Mouse (Mus musculus) lung, embryonic 16.5 days (tissue): Measurements from ENCODE around the gene Hmcn1. TPM values are rescaled to one million over a fixed set of nuclear protein-coding genes. Genes with fewer than 3 reads are reported as not detected.
A peak's percentile ranks its signal among the peaks of the same experiment; 100 is the strongest.

Experiments used
- ATAC-seq: fragments of 200-750 bp; cut with Nextera tagmentation; 2 replicates; pipeline ENCODE4 v1.8.0; 2017; ENCODE audit warnings: low read depth, mild to moderate bottlenecking, moderate library complexity
- H3K27ac ChIP-seq: fragments of 300-500 bp; sonication (generic); 2 replicates; pipeline ENCODE4 v1.5.1; 2014; ENCODE audit warnings: mild to moderate bottlenecking, control low read depth, low read length
- H3K27me3 ChIP-seq: fragments of 300-500 bp; sonication (generic); 2 replicates; pipeline ENCODE4 v1.6.1; 2014; ENCODE audit warnings: low read depth, low read length, mixed read lengths; ENCODE audit not compliant: control insufficient read depth, insufficient read depth
- H3K36me3 ChIP-seq: fragments of 300-500 bp; sonication (generic); 2 replicates; pipeline ENCODE4 v1.6.1; 2014; ENCODE audit warnings: low read length; ENCODE audit not compliant: control insufficient read depth, insufficient read depth
- H3K4me1 ChIP-seq: fragments of 300-500 bp; sonication (generic); replicated peaks from 2 replicates; pipeline ENCODE4 v1.6.1; 2014; ENCODE audit warnings: low read length, mixed read lengths; ENCODE audit not compliant: control insufficient read depth, insufficient read depth
- H3K4me2 ChIP-seq: fragments of 300-500 bp; sonication (generic); 2 replicates; pipeline ENCODE4 v1.6.1; 2014; ENCODE audit warnings: low read depth, low read length, control low read depth
- H3K4me3 ChIP-seq: fragments of 300-500 bp; sonication (generic); 2 replicates; pipeline ENCODE4 v1.5.1; 2014; ENCODE audit warnings: mild to moderate bottlenecking, low read length, control low read depth
- H3K9ac ChIP-seq: fragments of 300-500 bp; sonication (generic); 2 replicates; pipeline ENCODE4 v1.6.1; 2014; ENCODE audit warnings: low read length, control low read depth
- H3K9me3 ChIP-seq: fragments of 300-500 bp; sonication (generic); 2 replicates; pipeline ENCODE4 v1.6.1; 2016; ENCODE audit warnings: low read length; ENCODE audit not compliant: control insufficient read depth
- WGBS: fragments of 180-500 bp; shearing (Covaris S2); extraction: QIAGEN DNeasy Blood & Tissue Kit; methylation state at CpG from one replicate; pipeline ENCODE4 v1.1.7; 2014; 5-methylcytosine and 5-hydroxymethylcytosine counted together
- polyA plus RNA-seq: library from polyadenylated mRNA; unstranded; fragments of >200 nt; fragmentation: Nextera tagmentation; extraction: Ambion mirVana; gene quantifications from 2 replicates; pipeline ENCODE4 v1.2.1, GENCODE M21; 2015

Gene Hmcn1
- polyA plus RNA-seq, 1 experiment from 2014 or later: 12.0 TPM

DNA sequence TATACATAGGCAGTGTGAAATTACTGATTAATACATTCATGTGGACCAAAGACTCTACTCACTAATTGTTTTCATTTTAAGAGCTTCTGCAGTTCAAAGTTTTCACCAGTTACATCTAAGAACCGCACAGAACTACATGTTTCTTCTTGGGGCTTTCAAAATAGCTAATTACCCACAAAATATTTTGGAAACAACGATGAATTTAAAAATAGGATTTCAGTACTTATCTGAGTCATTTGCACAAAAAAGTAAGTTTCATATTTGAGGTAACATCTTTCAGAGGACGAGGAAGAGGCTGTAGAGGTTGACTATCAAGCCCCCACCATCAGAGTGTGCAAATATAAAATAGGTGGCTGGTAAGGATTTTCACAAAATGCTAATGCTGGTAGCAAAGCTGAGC lies 295.5 kb downstream of the Hmcn1 start:
- no peak for ATAC-seq
- H3K9me3 ChIP-seq: no peaks in the 10 kb centered on the region
- no peak overlapping the region for H3K27ac ChIP-seq
- H3K4me1 ChIP-seq: no peaks in the 10 kb centered on the region
- no peak overlapping the region for H3K4me3 ChIP-seq
- no peak overlapping the region for H3K9ac ChIP-seq
- H3K27me3 ChIP-seq: no peaks in the 10 kb centered on the region
- H3K36me3 ChIP-seq: no peaks in the 10 kb centered on the region
- H3K4me2 ChIP-seq: no peak overlapping the region
- 85% methylated on average over 3 of the region's 3 CpGs for WGBS

DNA sequence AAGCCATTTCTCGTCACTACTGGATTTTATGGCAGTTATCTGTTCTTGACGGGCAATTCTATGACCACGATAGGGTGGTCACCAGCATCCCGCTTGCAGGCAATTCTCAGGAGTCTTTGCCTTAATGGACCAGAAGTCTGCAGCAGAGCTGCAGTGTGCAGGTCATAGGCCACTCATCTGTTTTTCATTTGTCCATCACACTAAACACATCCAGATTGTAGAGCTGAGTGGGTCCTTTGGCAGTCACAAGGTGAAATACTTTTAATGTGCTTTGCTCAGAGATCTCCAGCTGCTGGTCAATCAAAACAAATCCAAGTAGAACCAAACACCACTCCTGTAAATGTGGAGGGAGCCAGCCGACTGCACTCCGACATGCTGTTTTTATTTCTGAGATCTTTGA lies 311.2 kb downstream of the Hmcn1 start:
- Histone ChIP-seq H3K27me3 (no peaks in the 10 kb centered on the region), H3K4me2 (no peak overlapping the region), H3K36me3 (no peaks in the 10 kb centered on the region), H3K27ac (no peak overlapping the region), H3K4me3 (no peak overlapping the region), H3K9me3 (no peaks in the 10 kb centered on the region), H3K9ac (no peak overlapping the region), H3K4me1 (no peaks in the 10 kb centered on the region)
- WGBS: 63% methylated on average over 6 of the region's 6 CpGs
- ATAC-seq: no peak

DNA sequence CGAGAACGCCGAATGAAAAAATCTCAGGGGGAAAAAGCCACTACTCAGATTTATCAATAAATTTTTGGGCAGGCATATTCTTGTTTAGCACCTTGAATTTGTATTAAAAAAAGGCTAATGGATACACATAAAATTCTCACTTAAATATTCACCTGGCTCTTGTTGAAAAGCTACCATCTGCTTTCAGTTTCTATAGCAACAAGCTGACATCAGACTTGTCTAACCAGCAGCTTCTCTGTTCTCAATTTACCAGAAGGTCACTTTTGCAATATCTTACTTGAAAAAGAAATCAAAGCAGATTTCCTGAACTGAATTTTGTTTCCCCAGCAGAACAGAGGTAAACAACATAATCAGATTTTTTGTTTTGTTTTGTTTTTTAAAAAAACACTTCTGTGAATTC lies 311.8 kb downstream of the Hmcn1 start:
- Histone ChIP-seq H3K36me3 (no peaks in the 10 kb centered on the region), H3K4me2 (0 out of 2 replicates have a peak overlapping the region, but pooled peaks have one; percentile 0), H3K4me3 (no peak overlapping the region), H3K9me3 (no peaks in the 10 kb centered on the region), H3K9ac (no peak overlapping the region), H3K27me3 (no peaks in the 10 kb centered on the region), H3K27ac (no peak overlapping the region), H3K4me1 (no peaks in the 10 kb centered on the region)
- 73% methylated on average over 3 of the region's 3 CpGs for WGBS
- no peak for ATAC-seq

DNA sequence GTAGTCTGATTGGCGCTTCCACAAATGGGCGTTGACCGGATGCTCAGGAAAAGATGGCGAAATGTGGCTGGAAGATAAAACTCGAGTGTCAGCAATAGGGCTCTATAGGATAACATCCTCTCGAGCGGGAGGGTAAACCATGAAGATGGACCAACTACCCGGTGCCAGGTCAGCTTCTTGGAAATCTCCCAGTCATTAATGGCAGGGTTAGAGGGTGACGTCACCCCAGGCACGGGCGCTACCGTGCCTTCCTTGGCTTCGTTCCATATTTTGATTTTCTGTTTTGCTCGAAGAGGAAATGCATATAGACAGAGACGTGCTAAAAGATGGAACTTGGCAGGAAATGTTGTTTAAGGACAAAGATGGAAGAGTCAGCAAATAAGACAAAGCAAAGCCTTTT lies 312.2 kb downstream of the Hmcn1 start:
- no peaks in the 10 kb centered on the region for H3K36me3 ChIP-seq
- H3K4me1 ChIP-seq: no peaks in the 10 kb centered on the region
- no peak for ATAC-seq
- no peaks in the 10 kb centered on the region for H3K9me3 ChIP-seq
- no peak overlapping the region for H3K27ac ChIP-seq
- no peak overlapping the region for H3K9ac ChIP-seq
- 63% methylated on average over 15 of the region's 15 CpGs for WGBS
- H3K4me2 ChIP-seq: 0 out of 2 replicates have a peak overlapping the region, but pooled peaks have one; percentile 0
- no peaks in the 10 kb centered on the region for H3K27me3 ChIP-seq
- no peak overlapping the region for H3K4me3 ChIP-seq

DNA sequence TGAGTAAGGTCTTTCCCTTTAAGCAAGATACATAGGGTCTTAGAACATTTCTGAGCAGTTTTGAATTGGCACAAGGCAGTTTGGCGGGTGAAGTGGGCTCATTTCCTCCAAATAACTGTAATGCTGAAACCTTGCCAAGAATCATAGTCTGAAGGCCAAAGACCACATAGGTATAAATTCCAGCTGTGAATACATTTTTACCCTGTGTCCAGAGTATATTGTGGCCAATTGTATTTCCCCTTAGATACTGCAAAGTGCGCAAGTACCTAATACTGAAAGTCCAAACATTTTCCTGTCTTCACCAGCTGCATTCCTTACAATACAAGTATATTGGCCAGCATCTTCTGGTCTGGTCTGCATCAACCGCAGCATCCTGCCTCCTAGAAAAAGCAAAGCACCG lies 312.9 kb downstream of the Hmcn1 start:
- Histone ChIP-seq H3K4me2 (no peak overlapping the region), H3K36me3 (no peaks in the 10 kb centered on the region), H3K9ac (no peak overlapping the region), H3K4me1 (no peaks in the 10 kb centered on the region), H3K27me3 (no peaks in the 10 kb centered on the region), H3K4me3 (no peak overlapping the region), H3K9me3 (no peaks in the 10 kb centered on the region), H3K27ac (no peak overlapping the region)
- ATAC-seq: no peak
- 80% methylated on average over 4 of the region's 4 CpGs for WGBS

DNA sequence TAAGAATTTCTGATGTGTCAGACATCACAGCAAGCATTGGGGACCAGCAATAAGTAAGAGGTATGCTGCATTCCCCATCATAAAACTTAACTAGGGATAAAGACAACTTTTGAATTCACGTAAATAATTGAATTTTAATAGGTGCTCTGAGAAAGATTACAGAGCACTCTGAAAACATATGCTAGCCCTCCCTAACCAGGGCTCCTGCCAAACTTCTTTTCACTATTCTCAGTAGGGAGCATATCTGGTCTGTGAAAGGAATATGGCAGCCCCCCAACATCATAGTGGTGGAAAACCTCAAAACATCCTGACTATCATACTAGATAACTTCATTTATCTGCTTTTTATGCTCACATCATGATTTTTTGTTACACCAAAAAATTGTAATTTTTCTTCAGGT lies 347.9 kb downstream of the Hmcn1 start:
- Histone ChIP-seq H3K36me3 (0 out of 2 replicates have a peak, but pooled peaks cover 3% of the 10 kb centered on the region), H3K4me1 (no peaks in the 10 kb centered on the region), H3K9ac (no peak overlapping the region), H3K9me3 (no peaks in the 10 kb centered on the region), H3K4me3 (no peak overlapping the region), H3K27me3 (no peaks in the 10 kb centered on the region), H3K4me2 (no peak overlapping the region), H3K27ac (no peak overlapping the region)
- no peak for ATAC-seq
- 87% methylated on average over 1 of the region's 1 CpGs for WGBS

DNA sequence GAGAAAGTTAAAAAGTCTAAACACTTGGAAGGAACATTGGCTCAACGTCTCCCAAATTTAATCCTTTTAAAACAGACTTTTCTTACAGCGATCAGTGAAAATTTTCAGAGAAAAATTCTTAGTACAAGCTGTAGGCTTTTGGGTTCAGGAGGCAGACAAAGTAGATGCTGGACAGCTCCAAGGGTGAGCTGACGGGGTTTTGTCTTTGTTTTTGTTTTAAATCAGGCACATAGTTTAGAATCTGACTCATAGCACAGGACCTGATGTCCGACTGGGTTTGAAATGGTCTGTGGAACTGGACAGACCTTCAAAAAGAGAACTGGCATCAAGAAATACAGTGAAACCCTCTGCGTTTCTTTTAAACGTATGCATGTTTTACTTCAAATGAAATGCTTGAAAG lies 353.7 kb downstream of the Hmcn1 start:
- Histone ChIP-seq H3K4me2 (no peak overlapping the region), H3K9ac (no peak overlapping the region), H3K9me3 (no peaks in the 10 kb centered on the region), H3K36me3 (no peaks in the 10 kb centered on the region), H3K4me3 (no peak overlapping the region), H3K4me1 (no peaks in the 10 kb centered on the region), H3K27me3 (no peaks in the 10 kb centered on the region), H3K27ac (no peak overlapping the region)
- WGBS: 44% methylated on average over 6 of the region's 6 CpGs
- ATAC-seq: no peak

DNA sequence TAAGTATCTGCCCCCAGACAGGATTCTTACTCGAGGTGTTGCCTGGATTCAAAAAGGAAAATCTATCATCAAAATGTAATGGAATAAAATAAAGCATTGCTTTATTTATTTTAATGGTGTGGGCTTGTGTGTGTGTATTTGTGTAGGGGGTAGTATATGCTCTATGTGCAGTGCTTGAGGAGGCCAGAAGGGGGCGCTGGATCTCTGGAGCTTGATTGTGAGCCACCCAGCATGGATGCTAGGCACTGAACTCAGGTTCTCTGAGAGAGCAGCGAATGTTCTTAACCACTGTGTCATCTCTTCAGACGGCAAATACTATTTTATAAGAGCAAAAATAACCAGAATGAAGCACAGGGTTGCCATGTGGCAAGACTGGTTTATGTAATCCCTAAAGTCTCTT lies 360.7 kb downstream of the Hmcn1 start:
- H3K27ac ChIP-seq: no peak overlapping the region
- H3K27me3 ChIP-seq: no peaks in the 10 kb centered on the region
- no peaks in the 10 kb centered on the region for H3K4me1 ChIP-seq
- ATAC-seq: no peak
- H3K4me3 ChIP-seq: no peak overlapping the region
- H3K4me2 ChIP-seq: no peak overlapping the region
- no peak overlapping the region for H3K9ac ChIP-seq
- H3K9me3 ChIP-seq: no peaks in the 10 kb centered on the region
- H3K36me3 ChIP-seq: peaks cover 2% of the 10 kb centered on the region; the same call in 1 of the 2 replicates
- 64% methylated on average over 4 of the region's 4 CpGs for WGBS

DNA sequence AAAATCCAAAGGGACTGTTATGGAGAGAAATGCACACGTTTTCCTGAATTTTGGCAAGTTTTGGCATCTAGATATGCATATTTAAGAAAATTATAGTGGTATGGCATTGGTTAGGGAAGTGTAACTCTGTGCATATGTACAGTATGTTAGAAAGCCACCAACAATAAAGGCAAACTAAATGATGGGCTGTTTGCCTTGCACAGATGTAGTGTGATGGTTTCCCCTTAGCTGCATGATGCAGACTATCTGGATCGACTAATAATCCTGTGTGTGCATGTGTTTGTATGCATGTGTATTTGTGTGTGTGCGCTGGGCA lies 361.4 kb downstream of the Hmcn1 start:
- ATAC-seq: no peak
- WGBS: 88% methylated on average over 3 of the region's 3 CpGs

More for the DNA sequence above, 361.4 kb downstream of the Hmcn1 start:
- Histone ChIP-seq H3K4me3 (no peak overlapping the region), H3K9ac (no peak overlapping the region), H3K4me2 (no peak overlapping the region), H3K27me3 (no peaks in the 10 kb centered on the region), H3K9me3 (no peaks in the 10 kb centered on the region), H3K27ac (no peak overlapping the region), H3K4me1 (no peaks in the 10 kb centered on the region), H3K36me3 (peaks cover 2% of the 10 kb centered on the region; the same call in 1 of the 2 replicates)
